Mouse (Mus musculus) regulatory T cell (primary cell): Measurements from ENCODE around the gene Myl6b.

Experiments
- in situ Hi-C: fragments of 300-600 bp; cut with MboI, MseI; formaldehyde crosslinking; loops from one replicate; pipeline ENCODE4 v1.15.1; 2025; ENCODE audit warnings: high pct_unique_total_duplicates

Myl6b gene

DNA sequence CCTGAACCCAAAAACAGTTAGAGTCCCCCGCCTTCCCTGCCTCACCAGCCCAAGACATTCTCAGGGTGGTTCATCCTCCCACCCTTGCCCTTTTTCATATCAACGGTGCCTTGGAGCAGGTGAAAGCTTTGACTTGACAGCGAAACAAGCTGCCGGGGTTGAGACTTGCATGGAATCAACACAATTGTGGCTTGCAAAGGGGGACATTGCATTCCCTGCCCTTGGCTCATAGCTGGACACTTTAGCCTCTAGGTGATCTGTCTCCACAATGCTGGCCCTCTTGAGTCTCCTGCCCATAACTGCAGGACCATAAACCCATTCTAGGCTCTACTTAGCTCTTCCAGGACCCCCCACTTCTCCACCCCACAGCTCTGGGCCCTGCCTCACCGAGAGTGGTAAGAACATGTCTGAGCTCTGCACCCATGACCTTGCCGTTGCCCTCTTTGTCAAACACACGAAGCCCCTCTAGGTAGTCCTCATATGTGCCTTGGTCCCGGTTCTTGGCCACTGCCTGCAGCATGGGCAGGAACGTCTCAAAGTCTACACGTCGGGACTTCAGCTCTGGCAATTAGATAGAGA is 3.7 kb downstream of the Myl6b start:
- in situ Hi-C loops, result loop anchor here (10.0 kb wide), 1 partner anchor 820 kb away; no protein-coding TSS in a partner anchor

DNA sequence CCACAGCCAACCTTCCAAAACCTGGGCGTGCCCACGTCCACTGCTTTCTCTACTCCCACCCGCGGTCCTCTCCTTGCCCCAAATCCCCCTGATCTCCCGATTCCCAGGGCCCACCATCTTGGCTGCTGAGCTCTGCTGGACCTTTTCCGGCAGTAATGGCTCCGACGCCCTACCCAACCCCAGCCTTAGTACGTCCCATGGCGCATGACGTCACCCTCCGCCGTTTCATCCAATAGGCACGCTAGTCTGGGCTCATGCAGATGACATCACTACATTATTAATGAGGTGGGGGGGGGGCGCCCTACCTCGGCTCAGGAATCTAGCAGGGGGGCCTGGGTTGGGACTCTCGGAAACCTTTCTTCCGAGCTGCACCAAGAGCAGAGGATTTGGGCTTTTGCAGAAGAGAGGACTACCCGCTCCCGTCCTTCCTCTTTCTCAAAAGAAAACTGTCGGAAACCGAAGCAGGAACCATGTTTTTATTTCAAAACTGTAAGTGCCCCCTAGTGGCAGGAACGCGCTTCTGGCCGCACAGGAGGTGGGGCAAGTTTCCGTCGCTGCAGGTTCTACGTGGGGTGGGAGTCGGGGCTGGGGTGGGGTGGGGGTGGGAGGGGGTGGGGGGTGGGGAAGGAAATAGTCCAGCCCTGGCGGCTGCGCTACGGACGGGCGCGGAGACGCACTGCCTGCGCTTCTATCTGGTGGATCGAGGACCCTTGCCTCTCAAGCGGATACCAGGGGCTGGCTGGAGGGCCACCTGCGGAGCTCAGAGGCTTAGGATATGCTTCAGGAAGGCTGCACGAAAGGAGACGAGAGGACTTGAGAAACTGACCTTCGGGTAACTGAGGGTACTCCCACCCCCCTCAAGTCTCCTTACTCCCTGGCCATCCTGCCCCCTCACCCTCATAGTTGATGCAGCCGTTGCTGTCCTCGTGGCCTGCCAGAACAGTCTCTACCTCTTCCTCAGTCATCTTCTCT is 4.5 kb downstream of the Myl6b start, which contains the start of gene Myl6:
Gene Myl6 (minus strand): TSS at position 451 of the 972 bp plus-strand sequence.
- in situ Hi-C loops, result loop anchor here (10.0 kb wide), 1 partner anchor 819 kb away; no protein-coding TSS in a partner anchor

DNA sequence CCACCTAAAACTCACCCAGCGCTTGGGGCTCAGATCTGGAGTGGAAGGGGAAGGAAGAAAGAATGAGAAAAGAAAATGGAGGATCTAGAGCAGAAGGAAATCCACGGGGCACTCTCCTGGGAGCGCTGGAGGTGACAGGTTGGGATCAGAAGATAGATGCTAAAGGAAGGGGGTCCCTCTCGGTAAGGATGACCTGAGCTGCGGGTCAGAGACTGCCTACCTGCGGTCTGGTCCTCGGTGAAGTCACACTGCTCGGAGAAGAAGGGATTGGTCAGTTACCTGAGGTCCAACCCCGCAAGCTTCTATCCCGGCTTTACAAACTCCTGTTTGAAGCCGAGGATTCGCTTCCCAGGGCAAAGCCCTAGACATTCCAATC is 5.2 kb downstream of the Myl6b start:
- in situ Hi-C loops, result loop anchor here (10.0 kb wide), 1 partner anchor 819 kb away; no protein-coding TSS in a partner anchor

- in situ Hi-C loops, result loop anchor here (10.0 kb wide), 1 partner anchor 818 kb away; no protein-coding TSS in a partner anchor
Observed at GRCm38 (mm10) chr10:128492633-128493311, 5.7 kb downstream of the Myl6b start.

GRCm38 (mm10) chr10:128492051-128492450 is 6.4 kb downstream of the Myl6b start:
- in situ Hi-C loops, result loop anchor here (10.0 kb wide), 1 partner anchor 817 kb away; no protein-coding TSS in a partner anchor

- in situ Hi-C loops, result loop anchor here (10.0 kb wide), 1 partner anchor 817 kb away; no protein-coding TSS in a partner anchor
Observed at GRCm38 (mm10) chr10:128491495-128491894, 7.0 kb downstream of the Myl6b start.

GRCm38 (mm10) chr10:128490912-128491311 is 7.6 kb downstream of the Myl6b start:
- in situ Hi-C loops, result loop anchor here (10.0 kb wide), 1 partner anchor 816 kb away; no protein-coding TSS in a partner anchor

GRCm38 (mm10) chr10:128490232-128490631 is 8.3 kb downstream of the Myl6b start:
- in situ Hi-C loops, result loop anchor here (10.0 kb wide), 1 partner anchor 815 kb away; no protein-coding TSS in a partner anchor

DNA sequence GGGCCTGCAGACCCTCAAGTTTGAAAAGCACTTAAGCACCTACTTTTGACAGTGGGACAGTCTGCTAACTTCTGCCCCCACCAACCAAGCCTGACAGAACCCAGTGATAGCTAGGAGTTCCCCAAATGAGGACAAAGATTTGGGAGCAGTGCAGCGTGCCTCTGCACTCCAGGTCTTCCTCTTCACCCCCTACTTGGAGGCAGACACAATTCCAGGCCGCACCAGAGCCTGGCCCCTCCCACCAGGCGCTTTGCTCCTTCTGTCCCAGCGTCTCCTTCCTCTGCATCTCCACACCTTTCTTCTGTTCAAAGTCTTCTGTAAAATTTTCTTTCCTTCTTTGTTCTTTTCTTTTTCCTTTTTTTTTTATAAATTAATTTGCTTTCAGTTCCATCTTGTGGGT is 8.7 kb downstream of the Myl6b start:
- in situ Hi-C loops, result loop anchor here (10.0 kb wide), 1 partner anchor 815 kb away; no protein-coding TSS in a partner anchor

DNA sequence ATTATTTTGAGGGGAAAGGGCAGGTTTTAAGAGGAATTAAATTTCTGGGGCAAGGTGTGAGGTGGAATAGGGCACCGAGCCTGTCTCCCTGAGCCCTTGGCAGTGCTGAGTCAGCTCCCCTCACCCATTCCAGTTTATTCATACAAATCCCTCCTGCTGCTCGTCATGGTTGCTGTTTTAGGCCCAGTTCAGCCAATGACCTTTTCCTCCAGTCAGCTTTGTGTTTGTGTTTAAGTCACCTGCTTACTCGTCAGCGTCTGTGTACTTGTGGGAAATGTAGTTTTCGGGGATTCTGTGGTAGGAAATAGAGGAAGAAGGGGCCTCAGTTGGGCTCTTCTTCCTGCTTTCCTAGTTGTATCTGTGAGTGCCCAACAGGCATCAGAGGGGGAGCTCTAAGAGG is 9.1 kb downstream of the Myl6b start:
- in situ Hi-C loops, result no loop called here

- in situ Hi-C loops, result no loop called here
Observed at GRCm38 (mm10) chr10:128488776-128489175, 9.7 kb downstream of the Myl6b start.

GRCm38 (mm10) chr10:128487861-128488712 is 10.4 kb downstream of the Myl6b start:
- in situ Hi-C loops, result no loop called here

GRCm38 (mm10) chr10:128486370-128486769 is 12.1 kb downstream of the Myl6b start:
- in situ Hi-C loops, result no loop called here

DNA sequence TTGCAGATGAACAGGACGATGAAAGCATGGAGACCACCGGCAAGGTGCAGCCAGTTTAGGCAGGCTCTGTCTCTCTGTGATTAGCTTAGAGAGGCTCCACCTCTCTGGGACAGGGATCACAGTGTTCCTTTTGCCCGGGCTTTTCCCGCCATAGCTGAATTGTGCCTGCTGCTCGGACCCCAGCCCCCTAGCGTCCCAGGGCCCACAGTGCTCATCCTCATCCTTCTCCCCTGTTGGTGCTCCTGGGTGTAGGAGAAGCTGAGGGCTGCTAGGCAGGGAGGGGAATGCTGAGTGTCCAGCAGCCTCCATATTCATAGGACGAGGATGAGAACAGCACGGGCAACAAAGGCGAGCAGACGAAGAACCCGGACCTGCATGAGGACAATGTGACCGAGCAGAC is 24.1 kb downstream of the Myl6b start:
- in situ Hi-C loops, result no loop called here

GRCm38 (mm10) chr10:128460270-128460630 is 38.2 kb downstream of the Myl6b start:
- in situ Hi-C loops, result no loop called here

GRCm38 (mm10) chr10:128459409-128460269 is 38.8 kb downstream of the Myl6b start:
- in situ Hi-C loops, result loop anchor here (5.0 kb wide), 1 partner anchor 92 kb away; the partner anchor contains the start of gene Coq10a

- in situ Hi-C loops, result loop anchor here (5.0 kb wide), 1 partner anchor 92 kb away; the partner anchor contains the start of gene Coq10a
Observed at GRCm38 (mm10) chr10:128458719-128459408, 39.6 kb downstream of the Myl6b start, which contains the start of gene Smarcc2. TSS of gene Smarcc2 (plus strand) at chr10:128459248.

DNA sequence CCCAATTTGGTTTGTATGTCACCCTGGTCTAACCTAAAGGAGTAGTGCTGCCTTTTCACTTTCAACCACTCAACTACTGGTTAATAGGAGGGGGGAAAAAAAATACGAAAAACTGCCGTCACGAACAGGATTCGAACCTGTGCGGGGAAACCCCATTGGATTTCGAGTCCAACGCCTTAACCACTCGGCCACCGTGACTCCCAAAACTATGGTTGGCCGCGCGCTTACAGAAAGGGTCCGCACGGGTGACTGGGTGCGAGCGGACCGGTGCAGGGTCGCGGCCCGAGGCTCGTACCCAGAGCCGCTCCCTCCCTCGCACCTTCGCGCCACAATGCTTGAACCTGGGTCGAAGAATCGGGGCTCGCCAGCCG is 40.2 kb downstream of the Myl6b start:
- in situ Hi-C loops, result loop anchor here (5.0 kb wide), 1 partner anchor 91 kb away; the partner anchor contains the start of gene Coq10a

DNA sequence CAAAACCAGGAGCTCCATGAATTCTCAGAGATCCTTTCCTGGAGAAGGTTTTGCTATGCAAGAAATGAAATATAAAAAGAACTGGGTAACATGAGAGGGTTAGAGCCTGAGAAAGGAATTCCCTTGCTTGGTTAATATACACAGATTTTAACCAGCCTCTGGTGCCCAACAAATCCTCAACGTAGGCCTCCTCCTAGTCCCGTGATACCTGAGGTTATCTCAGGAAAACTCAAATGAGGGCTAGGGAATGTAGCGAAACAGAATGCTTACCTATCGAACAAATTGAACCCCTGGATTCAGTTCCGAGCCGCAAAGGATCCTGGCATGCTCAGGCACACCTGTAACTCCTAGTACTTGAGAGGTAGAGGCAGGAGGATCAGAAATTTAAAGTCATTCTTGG is 40.8 kb downstream of the Myl6b start:
- in situ Hi-C loops, result loop anchor here (5.0 kb wide), 1 partner anchor 90 kb away; the partner anchor contains the start of gene Coq10a
